Comparison of ENCODE assay signal across 26 mouse cellular contexts in the genomic region with DNA sequence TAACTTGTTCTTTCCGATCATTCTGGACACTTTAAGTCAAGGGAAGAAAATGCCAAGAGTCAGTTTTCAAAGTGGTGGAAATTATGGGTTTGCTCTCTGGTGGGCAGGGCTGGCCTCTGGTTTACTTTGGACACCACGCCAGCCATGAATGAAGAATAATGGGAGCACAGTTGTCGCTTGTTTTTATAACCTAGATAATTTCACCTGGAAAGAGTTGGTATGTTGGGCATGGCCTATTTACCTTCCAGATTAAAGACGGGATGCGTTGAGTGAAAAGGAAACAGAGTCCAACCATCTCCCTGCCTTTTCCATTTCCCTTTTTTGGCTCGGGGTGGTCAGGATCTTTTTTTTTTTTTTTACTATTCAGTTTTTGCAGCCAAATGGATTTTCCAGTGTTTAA.
A peak's percentile ranks its signal among the peaks of the same experiment; 100 is the strongest.
DNase-seq lines count a peak whose midpoint lies in the region; ATAC-seq and TF ChIP-seq lines count a peak whose summit lies in the region.
"Had no signal": no experiment of that assay in that cellular context is flagged by ENCODE, and none has a peak within 500 bp of the region (broad histone marks: within the 10 kb centered on the region; RNA-seq: fewer than 3 reads in every experiment).

No protein-coding gene starts in this region.

- no peak overlapping the region for H3K9ac ChIP-seq in midbrain, embryonic 11.5 days (ENCODE audit: low read length)
- H3K9ac ChIP-seq in midbrain, embryonic 13.5 days (replicated peaks) = no peak overlapping the region
- H3K9ac ChIP-seq in ES-E14 (ENCODE audit: insufficient read depth, low read depth, low read length, poor library complexity, severe bottlenecking) = no peak overlapping the region
- H3K9ac ChIP-seq in limb, embryonic 14.5 days (ENCODE audit: low read depth, low read length, severe bottlenecking) = no peak overlapping the region
- H3K9ac ChIP-seq: embryonic facial prominence, embryonic 12.5 days; embryonic facial prominence, embryonic 15.5 days; forebrain, embryonic 13.5 days; forebrain, embryonic 15.5 days; forebrain, postnatal 0 days had no signal

- H3K4me2 ChIP-seq in midbrain, embryonic 11.5 days = no peak overlapping the region
- H3K4me2 ChIP-seq in midbrain, embryonic 13.5 days (replicated peaks) = no peak overlapping the region
- no peak overlapping the region for H3K4me2 ChIP-seq in limb, embryonic 14.5 days (replicated peaks; ENCODE audit: low read depth, low read length, severe bottlenecking)
- H3K4me2 ChIP-seq: embryonic facial prominence, embryonic 12.5 days; embryonic facial prominence, embryonic 15.5 days; forebrain, embryonic 13.5 days; forebrain, embryonic 15.5 days had no signal

- no peak overlapping the region for H3K4me3 ChIP-seq in midbrain, embryonic 11.5 days (ENCODE audit: low read depth, low read length)
- H3K4me3 ChIP-seq in midbrain, embryonic 13.5 days (replicated peaks) = no peak overlapping the region
- no peak overlapping the region for H3K4me3 ChIP-seq in ES-E14 (ENCODE audit: insufficient read depth in 1 of 2, low read depth in 1 of 2, low read length in 2 of 2, poor library complexity in 1 of 2, severe bottlenecking in 1 of 2)
- no peak overlapping the region for H3K4me3 ChIP-seq in limb, embryonic 14.5 days (replicated peaks; ENCODE audit: low read length)
- no peak overlapping the region for H3K4me3 ChIP-seq in hindbrain, embryonic 10.5 days
- H3K4me3 ChIP-seq: embryonic facial prominence, embryonic 12.5 days; embryonic facial prominence, embryonic 15.5 days; erythroblast, embryonic 14.5 days; forebrain, embryonic 10.5 days; forebrain, embryonic 13.5 days; forebrain, embryonic 15.5 days had no signal

- H3K27me3 ChIP-seq in midbrain, embryonic 11.5 days (ENCODE audit: control insufficient read depth, insufficient read depth, low read length) = no peaks in the 10 kb centered on the region
- H3K27me3 ChIP-seq in midbrain, embryonic 13.5 days = no peaks in the 10 kb centered on the region
- H3K27me3 ChIP-seq in limb, embryonic 14.5 days (ENCODE audit: control insufficient read depth, insufficient read depth, low read length) = no peaks in the 10 kb centered on the region
- no peaks in the 10 kb centered on the region for H3K27me3 ChIP-seq in hindbrain, embryonic 10.5 days (ENCODE audit: insufficient read depth, poor library complexity, severe bottlenecking)
- H3K27me3 ChIP-seq: embryonic facial prominence, embryonic 12.5 days; embryonic facial prominence, embryonic 15.5 days; forebrain, embryonic 13.5 days; forebrain, embryonic 15.5 days; Patski had no signal

- in situ Hi-C loops in ES-E14 (cut with MboI; ENCODE audit: low sequenced_read_pairs in 2 of 2, unreplicated experiment in 2 of 2) = no loop called here

- no peak for TF ChIP-seq POLR2A in limb, embryonic 14.5 days (IDR thresholded peaks at IDR 0.05; ENCODE audit: borderline replicate concordance, extremely low read depth, insufficient read depth, insufficient read length)

- DNase-seq in heart, adult 11 months = peak; percentile 61
- no peak for DNase-seq in heart, adult 8-10 months (ENCODE audit: low spot score)
- DNase-seq in midbrain, embryonic 11.5 days (ENCODE audit: low spot score, missing footprints) = peak; percentile 2
- no peak for DNase-seq in ES-E14 (ENCODE audit: low read depth, low spot score)
- peak; percentile 23 for DNase-seq in limb, embryonic 14.5 days (ENCODE audit: low spot score)
- no peak for DNase-seq in hindbrain, embryonic 10.5 days (ENCODE audit: low spot score)
- DNase-seq in embryo, embryonic 10 days (ENCODE audit: low spot score) = no peak
- DNase-seq: adrenal gland, adult 8-10 months; adrenal gland, postnatal 14 days; adrenal gland, postnatal 36 days; cerebellum, adult 11-12 months; cerebellum, adult 2 months; cerebellum, adult 9-10 months; cerebellum, postnatal 10 days; cerebellum, postnatal 25 days; embryo, embryonic 11 days; forebrain, postnatal 0 days had no signal

- no peaks in the 10 kb centered on the region for H3K4me1 ChIP-seq in midbrain, embryonic 11.5 days (ENCODE audit: control insufficient read depth, insufficient read depth, low read length)
- no peaks in the 10 kb centered on the region for H3K4me1 ChIP-seq in midbrain, embryonic 13.5 days (replicated peaks)
- H3K4me1 ChIP-seq in ES-E14 (ENCODE audit: control insufficient read depth in 2 of 2, insufficient read depth in 2 of 2, low read length in 2 of 2, poor library complexity in 1 of 2) = no peaks in the 10 kb centered on the region
- 0 out of 2 replicates have a peak, but pooled peaks cover 3% of the 10 kb centered on the region for H3K4me1 ChIP-seq in limb, embryonic 14.5 days (ENCODE audit: control insufficient read depth, insufficient read depth, low read length)
- H3K4me1 ChIP-seq in hindbrain, embryonic 10.5 days (replicated peaks) = no peaks in the 10 kb centered on the region
- H3K4me1 ChIP-seq: embryonic facial prominence, embryonic 12.5 days; forebrain, embryonic 10.5 days; forebrain, embryonic 13.5 days; forebrain, embryonic 15.5 days had no signal

- 89% methylated on average over 6 of the region's 6 CpGs for WGBS in midbrain, embryonic 11.5 days
- 91% methylated on average over 6 of the region's 6 CpGs for WGBS in midbrain, embryonic 13.5 days
- 56% methylated on average over 6 of the region's 6 CpGs for WGBS in limb, embryonic 14.5 days
- 86% methylated on average over 6 of the region's 6 CpGs for WGBS in hindbrain, embryonic 10.5 days

- no peak overlapping the region for H3K27ac ChIP-seq in midbrain, embryonic 11.5 days (ENCODE audit: low read depth, low read length)
- no peak overlapping the region for H3K27ac ChIP-seq in midbrain, embryonic 13.5 days
- H3K27ac ChIP-seq in ES-E14 (ENCODE audit: insufficient read depth, low read depth, low read length, poor library complexity, severe bottlenecking) = no peak overlapping the region
- peak overlapping the region; percentile 72 for H3K27ac ChIP-seq in limb, embryonic 14.5 days (replicated peaks; ENCODE audit: low read depth, low read length)
- no peak overlapping the region for H3K27ac ChIP-seq in hindbrain, embryonic 10.5 days
- H3K27ac ChIP-seq: embryonic facial prominence, embryonic 12.5 days; forebrain, embryonic 10.5 days; forebrain, embryonic 13.5 days; forebrain, embryonic 15.5 days had no signal

- no peaks in the 10 kb centered on the region for H3K36me3 ChIP-seq in midbrain, embryonic 11.5 days (ENCODE audit: control insufficient read depth, insufficient read depth, low read length)
- H3K36me3 ChIP-seq in midbrain, embryonic 13.5 days = no peaks in the 10 kb centered on the region
- H3K36me3 ChIP-seq in ES-E14 (ENCODE audit: control insufficient read depth, insufficient read depth, low read length, poor library complexity, severe bottlenecking) = no peaks in the 10 kb centered on the region
- no peaks in the 10 kb centered on the region for H3K36me3 ChIP-seq in limb, embryonic 14.5 days (ENCODE audit: control insufficient read depth, insufficient read depth, low read length)
- H3K36me3 ChIP-seq in hindbrain, embryonic 10.5 days = no peaks in the 10 kb centered on the region; the same call in 1 of the 2 replicates
- H3K36me3 ChIP-seq: embryonic facial prominence, embryonic 12.5 days; embryonic facial prominence, embryonic 15.5 days; forebrain, embryonic 15.5 days had no signal

- H3K9me3 ChIP-seq in midbrain, embryonic 11.5 days (ENCODE audit: control insufficient read depth, low read length) = peaks cover 4% of the 10 kb centered on the region; the same call in 1 of the 2 replicates
- peaks cover 7% of the 10 kb centered on the region; the same call in 1 of the 2 replicates for H3K9me3 ChIP-seq in midbrain, embryonic 13.5 days
- H3K9me3 ChIP-seq in ES-E14 (ENCODE audit: control insufficient read depth, insufficient read depth, low read depth, low read length) = no peaks in the 10 kb centered on the region
- H3K9me3 ChIP-seq in limb, embryonic 14.5 days (ENCODE audit: control insufficient read depth, low read length) = peaks cover 5% of the 10 kb centered on the region
- H3K9me3 ChIP-seq in hindbrain, embryonic 10.5 days = peaks cover 8% of the 10 kb centered on the region; the same call in 1 of the 2 replicates
- H3K9me3 ChIP-seq: embryonic facial prominence, embryonic 15.5 days; forebrain, embryonic 13.5 days; forebrain, embryonic 15.5 days had no signal

- no peak for ATAC-seq in midbrain, embryonic 11.5 days (ENCODE audit: low FRiP score)
- ATAC-seq in midbrain, embryonic 13.5 days = no peak
- peak; percentile 9; the same call in 1 of the 2 replicates for ATAC-seq in limb, embryonic 14.5 days (ENCODE audit: low FRiP score, low read depth)
- ATAC-seq: activated CD4-positive, CD25-positive, alpha-beta regulatory T cell, adult 4 months; forebrain, embryonic 13.5 days; forebrain, embryonic 15.5 days; forebrain, postnatal 0 days; Patski had no signal

TF ChIP-seq in ES-E14, 5 proteins besides CTCF, POLR2A, EP300 and RAD21:
- TF ChIP-seq HCFC1 (IDR thresholded peaks at IDR 0.05; ENCODE audit: borderline replicate concordance, insufficient read depth, low read length) = no peak
- peak; percentile 67 for TF ChIP-seq ZNF384 (IDR thresholded peaks at IDR 0.05; ENCODE audit: low read depth, low read length)

Comparison
In these comparisons a context has a peak if more than half of its experiments do, and no peak if none do; other contexts are left out.
1. DNase-seq: peak in heart, adult 11 months (single experiment), midbrain, embryonic 11.5 days (single experiment) and limb, embryonic 14.5 days (single experiment); none in heart, adult 8-10 months (single experiment), ES-E14 (single experiment), hindbrain, embryonic 10.5 days (single experiment) and embryo, embryonic 10 days (single experiment).